In genomic region chr9:29981177-29981915, GRCm38 (mm10) we compare ENCODE assay signal across 24 mouse cellular contexts. TPM values are rescaled to one million over a fixed set of nuclear protein-coding genes. Genes with fewer than 3 reads are reported as not detected.
A peak's percentile ranks its signal among the peaks of the same experiment; 100 is the strongest.
DNase-seq lines count a peak whose midpoint lies in the region; ATAC-seq lines count a peak whose summit lies in the region.
"Had no signal": no experiment of that assay in that cellular context is flagged by ENCODE, and none has a peak within 500 bp of the region (broad histone marks: within the 10 kb centered on the region; RNA-seq: fewer than 3 reads in every experiment).

No protein-coding gene starts in this region.

- DNase-seq in cerebellum, postnatal 10 days = peak; percentile 58 to 64
- no peak for DNase-seq in cerebellum, adult 11-12 months
- no peak for DNase-seq in frontal cortex, postnatal 10 days (ENCODE audit: low spot score in 2 of 2)
- peak; percentile 23 for DNase-seq in left cerebral cortex, postnatal 4 days
- no peak for DNase-seq in left cerebral cortex, postnatal 36 days (ENCODE audit: low spot score in 2 of 2)
- peak; percentile 54 for DNase-seq in brain, adult 2 months (ENCODE audit: low read depth, low spot score)
- DNase-seq in adrenal gland, adult 18-20 months (ENCODE audit: low spot score in 2 of 2) = no peak
- DNase-seq: adrenal gland, adult 2 months; adrenal gland, postnatal 10 days; adrenal gland, postnatal 25 days; B cell, adult 2 months; cerebellum, adult 11 months; cerebellum, adult 8-10 months; cerebellum, adult 9-11 months; cerebellum, postnatal 36 days; embryo, embryonic 11 days; forebrain, postnatal 0 days had no signal

- intact Hi-C loops in left cerebral cortex, postnatal 4 days (cut with DNase I) = no loop called here
- intact Hi-C loops in left cerebral cortex, postnatal 36 days (cut with DNase I) = no loop called here

- peak; percentile 55; the same call in 1 of the 2 replicates for ATAC-seq in frontal cortex, adult (ENCODE audit: low TSS enrichment)
- ATAC-seq: activated CD4-positive, CD25-positive, alpha-beta regulatory T cell, adult 4 months; CD4-positive, CD25-positive, alpha-beta regulatory T cell, adult 4 months; forebrain, embryonic 14.5 days; forebrain, postnatal 0 days; Patski had no signal

RNA-seq across cellular contexts. Expression of gene Ntm, which starts 18.4 kb away (rescaled TPM):
- total RNA-seq in left cerebral cortex, postnatal 4 days (2021) = 100 to 1,000 TPM; 269 to 280 TPM
- total RNA-seq in left cerebral cortex, postnatal 36 days (2021) = 100 to 1,000 TPM; 278 to 286 TPM
- under 1 TPM; 0.54 to 0.60 TPM for total RNA-seq in adrenal gland, adult 18-20 months (2021)
- total RNA-seq: CH12.LX; common myeloid progenitor, adult 5-6 weeks had no signal

Comparison
In these comparisons a context has a peak if more than half of its experiments do, and no peak if none do; other contexts are left out.
1. DNase-seq: peak in cerebellum, postnatal 10 days (2 of 2), left cerebral cortex, postnatal 4 days (single experiment) and brain, adult 2 months (single experiment); none in cerebellum, adult 11-12 months (single experiment), frontal cortex, postnatal 10 days (0 of 2), left cerebral cortex, postnatal 36 days (0 of 2) and adrenal gland, adult 18-20 months (0 of 2).
2. RNA of gene Ntm, which starts 18.4 kb away (total RNA-seq): 278 to 286 TPM in left cerebral cortex, postnatal 36 days and 269 to 280 TPM in left cerebral cortex, postnatal 4 days; 0.54 to 0.60 TPM in adrenal gland, adult 18-20 months; every median in the first group is over 100 times any median in the second.